Mouse (Mus musculus) kidney, postnatal 10 days (tissue): Measurements from ENCODE around the gene Thap7.
A peak's percentile ranks its signal among the peaks of the same experiment; 100 is the strongest.
"Not testable (repeated sequence)": the region's sequence is repeated elsewhere in the genome, so short reads cannot be mapped to it uniquely, and the experiment has no call there.

Experiments used
- DNase-seq: peaks from one replicate; pipeline ENCODE4 v3.0.0; 2021; ENCODE audit warnings: mixed read lengths

Thap7 gene

GRCm38 (mm10) chr16:17529981-17530586, 852 bp downstream of the Thap7 start:
- peak; percentile 6 for DNase-seq

- DNase-seq = no peak
Measured at GRCm38 (mm10) chr16:17528276-17528675, 2.7 kb downstream of the Thap7 start.

GRCm38 (mm10) chr16:17527606-17528005, 3.3 kb downstream of the Thap7 start:
- DNase-seq = no peak

- peak; percentile 50 for DNase-seq
Measured at GRCm38 (mm10) chr16:17526223-17526622, 4.7 kb downstream of the Thap7 start.

- DNase-seq = no peak
Measured at GRCm38 (mm10) chr16:17525524-17525923, 5.4 kb downstream of the Thap7 start.

GRCm38 (mm10) chr16:17524156-17524555, 6.8 kb downstream of the Thap7 start:
- no peak for DNase-seq

- no peak for DNase-seq
Measured at GRCm38 (mm10) chr16:17518910-17519309, 12.0 kb downstream of the Thap7 start.

- DNase-seq = no peak
Measured at GRCm38 (mm10) chr16:17511431-17511830, 19.5 kb downstream of the Thap7 start.

- no peak for DNase-seq
Measured at GRCm38 (mm10) chr16:17510686-17511085, 20.2 kb downstream of the Thap7 start.

GRCm38 (mm10) chr16:17510143-17510542, 20.8 kb downstream of the Thap7 start:
- DNase-seq = no peak

- DNase-seq = no peak
Measured at GRCm38 (mm10) chr16:17509240-17509597, 21.7 kb downstream of the Thap7 start.

- DNase-seq = peak; percentile 93
Measured at GRCm38 (mm10) chr16:17508546-17509239, 22.2 kb downstream of the Thap7 start, which contains the start of gene Lztr1. Gene Lztr1 (plus strand): TSS chr16:17508688.

- DNase-seq = not testable (repeated sequence)
Measured at GRCm38 (mm10) chr16:17508031-17508430, 22.9 kb downstream of the Thap7 start.

- DNase-seq = no peak
Measured at GRCm38 (mm10) chr16:17507018-17507552, 23.9 kb downstream of the Thap7 start.

GRCm38 (mm10) chr16:17502681-17503080, 28.3 kb downstream of the Thap7 start:
- DNase-seq = no peak

GRCm38 (mm10) chr16:17499249-17499883, 31.6 kb downstream of the Thap7 start:
- no peak for DNase-seq

GRCm38 (mm10) chr16:17496499-17497305, 34.2 kb downstream of the Thap7 start:
- DNase-seq = peak; percentile 87

- DNase-seq = no peak
Measured at GRCm38 (mm10) chr16:17491896-17492561, 38.9 kb downstream of the Thap7 start.

- no peak for DNase-seq
Measured at GRCm38 (mm10) chr16:17491154-17491553, 39.8 kb downstream of the Thap7 start.

- peak; percentile 57 for DNase-seq
Measured at GRCm38 (mm10) chr16:17489469-17490111, 41.3 kb downstream of the Thap7 start, which contains the start of gene Aifm3. Gene Aifm3 (plus strand): TSS chr16:17489611.
